Mouse (Mus musculus): ENCODE results near the gene Mob2. TPM values are rescaled to one million over a fixed set of nuclear protein-coding genes. Genes with fewer than 3 reads are reported as not detected.
A peak's percentile ranks its signal among the peaks of the same experiment; 100 is the strongest.

Mob2 gene
- polyA plus RNA-seq, 1 experiment from 2014 or later = 66.1 TPM

DNA sequence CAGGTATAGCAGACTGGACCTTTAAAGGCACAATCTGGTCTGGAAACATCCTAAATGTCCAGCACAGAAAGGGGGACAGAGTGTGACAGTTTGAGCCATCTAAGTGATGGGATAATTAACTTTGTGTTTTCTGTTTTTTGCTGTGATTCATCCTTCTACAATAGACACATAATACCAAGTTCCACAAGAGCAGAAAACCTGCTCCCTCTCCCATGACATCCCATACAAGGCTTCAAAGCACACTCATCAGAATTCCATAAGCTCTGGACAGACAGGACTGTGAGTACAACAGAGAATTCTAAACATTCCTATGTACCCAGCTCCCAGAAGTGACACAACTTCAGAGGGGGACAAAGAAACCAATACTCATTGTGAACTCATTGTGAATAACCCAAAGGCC, 10.3 kb downstream of the Mob2 start:
- Histone ChIP-seq H3K36me3 (replicated peaks) (peaks cover 57% of the 10 kb centered on the region), H3K9me3 (replicated peaks) (no peaks in the 10 kb centered on the region), H3K4me2 (no peak overlapping the region), H3K4me1 (replicated peaks) (peaks cover 7% of the 10 kb centered on the region; the same call in 1 of the 2 replicates), H3K4me3 (replicated peaks) (no peak overlapping the region), H3K9ac (no peak overlapping the region), H3K27me3 (no peaks in the 10 kb centered on the region), H3K27ac (replicated peaks) (no peak overlapping the region)
- ATAC-seq (ENCODE audit: insufficient read depth) = no peak

DNA sequence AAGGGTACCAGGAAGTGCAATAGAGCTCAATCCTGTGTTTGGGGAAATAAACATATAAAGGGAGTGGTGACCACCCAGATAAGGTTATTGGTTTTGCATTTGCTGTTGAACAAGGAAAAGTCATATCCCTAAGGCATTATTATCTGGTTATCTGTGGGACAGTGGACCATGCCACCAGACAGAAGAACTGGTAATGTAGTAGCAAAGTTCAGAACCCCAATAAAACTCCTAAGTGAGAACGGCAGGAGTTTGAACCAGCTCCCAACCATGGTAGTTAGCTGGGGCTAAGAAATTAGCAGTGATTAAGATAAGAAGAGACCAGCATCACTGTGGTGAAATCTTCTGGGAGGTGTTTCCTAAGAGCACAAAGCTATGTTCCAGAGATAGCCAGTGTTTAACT, 14.9 kb downstream of the Mob2 start:
- H3K4me3 ChIP-seq (replicated peaks) = no peak overlapping the region
- no peak for ATAC-seq (ENCODE audit: insufficient read depth)
- H3K4me2 ChIP-seq = no peak overlapping the region
- H3K9me3 ChIP-seq (replicated peaks) = no peaks in the 10 kb centered on the region
- WGBS (ENCODE audit: insufficient replicate concordance) = 50% methylated on average over 1 of the region's 1 CpGs
- no peak overlapping the region for H3K9ac ChIP-seq
- no peaks in the 10 kb centered on the region for H3K27me3 ChIP-seq
- H3K36me3 ChIP-seq (replicated peaks) = peaks cover 27% of the 10 kb centered on the region
- H3K27ac ChIP-seq (replicated peaks) = no peak overlapping the region
- peaks cover 11% of the 10 kb centered on the region for H3K4me1 ChIP-seq (replicated peaks)

DNA sequence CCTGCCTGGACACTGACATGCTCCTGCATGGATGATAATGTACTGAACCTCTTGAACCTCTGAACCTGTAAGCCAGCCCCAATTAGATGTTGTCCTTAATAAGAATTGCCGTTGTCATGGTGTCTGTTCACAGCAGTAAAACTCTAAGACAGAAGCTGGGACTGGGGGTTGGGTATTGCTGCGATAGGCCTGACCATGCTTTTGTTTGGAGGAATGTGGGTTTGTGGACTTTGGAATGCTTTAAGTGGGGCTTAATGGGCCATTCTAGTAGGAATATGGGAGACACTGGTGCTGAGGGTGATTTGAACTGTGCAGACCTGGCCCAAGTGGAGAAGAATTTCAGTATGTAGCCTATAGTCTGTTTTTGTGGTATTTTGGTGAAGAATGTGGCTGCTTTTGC, 15.5 kb downstream of the Mob2 start:
- Histone ChIP-seq H3K27ac (replicated peaks) (no peak overlapping the region), H3K4me3 (replicated peaks) (no peak overlapping the region), H3K4me1 (replicated peaks) (peaks cover 11% of the 10 kb centered on the region), H3K36me3 (replicated peaks) (peaks cover 27% of the 10 kb centered on the region), H3K27me3 (no peaks in the 10 kb centered on the region), H3K9ac (no peak overlapping the region), H3K9me3 (replicated peaks) (no peaks in the 10 kb centered on the region), H3K4me2 (no peak overlapping the region)
- ATAC-seq (ENCODE audit: insufficient read depth) = no peak
- 81% methylated on average over 2 of the region's 2 CpGs for WGBS (ENCODE audit: insufficient replicate concordance)

DNA sequence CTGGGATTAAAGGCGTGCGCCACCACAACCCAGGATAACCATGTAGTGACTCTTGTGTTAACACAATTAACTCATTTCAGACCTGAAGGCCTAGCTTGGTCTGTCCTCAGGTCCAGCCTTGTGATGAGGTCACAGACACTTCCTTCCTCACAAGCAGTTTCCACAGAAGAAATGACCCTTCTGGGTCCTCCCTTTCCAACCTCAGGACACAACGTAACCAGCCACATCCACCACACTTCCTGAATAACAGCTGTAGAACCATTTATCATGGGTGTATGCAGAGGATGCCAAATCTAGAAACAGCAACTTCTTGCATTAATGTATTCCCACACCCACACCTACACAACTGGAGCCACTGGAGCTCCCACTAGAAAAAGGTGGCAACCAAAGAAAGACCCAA, 20.1 kb downstream of the Mob2 start:
- 69% methylated on average over 3 of the region's 3 CpGs for WGBS (ENCODE audit: insufficient replicate concordance)
- Histone ChIP-seq H3K4me2 (no peak overlapping the region), H3K27me3 (no peaks in the 10 kb centered on the region), H3K36me3 (replicated peaks) (0 out of 2 replicates have a peak, but pooled peaks cover 6% of the 10 kb centered on the region), H3K4me3 (replicated peaks) (no peak overlapping the region), H3K9ac (no peak overlapping the region), H3K9me3 (replicated peaks) (no peaks in the 10 kb centered on the region), H3K27ac (replicated peaks) (no peak overlapping the region), H3K4me1 (replicated peaks) (peaks cover 10% of the 10 kb centered on the region)
- ATAC-seq (ENCODE audit: insufficient read depth) = no peak

DNA sequence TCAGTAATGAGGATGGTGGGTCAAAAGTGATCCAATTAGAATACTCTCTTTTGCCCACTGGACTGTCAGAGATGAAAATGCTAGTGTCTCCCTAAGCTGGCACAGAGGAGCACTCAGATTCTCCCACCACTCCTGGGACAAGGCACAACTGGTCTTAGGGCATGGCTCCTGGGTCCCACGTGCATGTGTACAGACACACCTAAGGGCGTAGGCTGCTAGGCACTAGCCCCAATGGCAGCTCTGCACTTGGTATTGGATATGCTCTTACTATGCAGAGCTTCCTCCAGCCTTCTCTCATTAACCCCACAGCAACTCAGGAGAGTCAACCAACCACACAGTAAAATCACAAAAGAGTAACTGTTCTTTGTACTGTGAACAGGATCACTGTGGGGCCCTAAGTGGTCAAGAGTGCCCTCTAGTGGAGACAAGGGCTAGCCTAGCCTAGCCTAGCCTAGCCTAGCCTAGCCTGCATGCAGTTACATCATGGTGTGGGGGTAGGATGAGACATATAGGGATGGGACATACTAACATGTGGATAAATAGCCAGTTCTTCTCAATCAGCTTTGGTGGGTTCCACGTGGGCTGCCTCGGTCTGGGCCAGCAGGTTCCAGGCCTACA, 23.2 kb downstream of the Mob2 start:
- H3K9me3 ChIP-seq (replicated peaks) = no peaks in the 10 kb centered on the region
- H3K4me1 ChIP-seq (replicated peaks) = peaks cover 23% of the 10 kb centered on the region
- H3K36me3 ChIP-seq (replicated peaks) = 0 out of 2 replicates have a peak, but pooled peaks cover 3% of the 10 kb centered on the region
- H3K9ac ChIP-seq = no peak overlapping the region
- no peaks in the 10 kb centered on the region for H3K27me3 ChIP-seq
- no peak overlapping the region for H3K27ac ChIP-seq (replicated peaks)
- 65% methylated on average over 4 of the region's 4 CpGs for WGBS (ENCODE audit: insufficient replicate concordance)
- H3K4me2 ChIP-seq = no peak overlapping the region
- no peak overlapping the region for H3K4me3 ChIP-seq (replicated peaks)
- peak; percentile 63 for ATAC-seq (ENCODE audit: insufficient read depth)

DNA sequence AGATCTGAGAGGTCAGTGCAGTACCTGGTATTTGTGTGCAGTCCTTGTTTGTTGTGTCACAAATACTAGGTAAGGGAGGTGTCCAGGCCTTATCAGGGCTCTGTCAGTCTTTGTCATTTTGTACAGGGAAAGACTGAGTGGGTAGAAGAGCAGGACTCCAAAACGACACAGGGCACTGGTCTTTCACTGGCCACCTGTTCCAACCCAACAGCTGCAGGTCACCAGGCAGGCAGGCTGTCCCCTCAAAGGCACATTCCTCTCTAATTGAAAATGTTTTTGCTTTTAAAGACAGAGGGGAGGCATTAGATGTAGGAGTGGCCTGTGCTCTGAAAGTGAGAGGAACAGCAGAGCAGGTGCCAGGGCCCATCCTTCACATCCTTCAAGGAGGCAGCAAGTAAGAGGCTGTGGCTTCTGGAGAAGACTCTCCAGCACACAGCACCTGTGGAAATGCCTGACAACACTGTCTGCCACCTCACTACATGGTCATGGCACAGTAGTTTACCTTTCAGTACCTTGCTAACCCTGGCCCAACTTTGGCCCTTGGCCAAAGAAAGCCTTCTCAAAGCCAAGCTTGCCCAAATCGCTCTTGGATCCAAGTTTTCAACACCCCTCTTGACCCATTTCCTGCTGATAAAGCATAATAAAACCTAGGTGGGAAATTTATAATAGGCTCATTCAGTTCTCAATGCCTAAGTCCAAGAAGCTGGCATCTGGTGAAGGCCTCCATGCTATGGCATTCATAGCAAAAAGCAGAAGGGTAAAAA, 25.6 kb downstream of the Mob2 start:
- no peak for ATAC-seq (ENCODE audit: insufficient read depth)
- Histone ChIP-seq H3K4me2 (no peak overlapping the region), H3K27me3 (no peaks in the 10 kb centered on the region), H3K36me3 (replicated peaks) (no peaks in the 10 kb centered on the region), H3K4me3 (replicated peaks) (no peak overlapping the region), H3K27ac (replicated peaks) (no peak overlapping the region), H3K9me3 (replicated peaks) (no peaks in the 10 kb centered on the region), H3K4me1 (replicated peaks) (peaks cover 19% of the 10 kb centered on the region), H3K9ac (no peak overlapping the region)
- 59% methylated on average over 2 of the region's 2 CpGs for WGBS (ENCODE audit: insufficient replicate concordance)

DNA sequence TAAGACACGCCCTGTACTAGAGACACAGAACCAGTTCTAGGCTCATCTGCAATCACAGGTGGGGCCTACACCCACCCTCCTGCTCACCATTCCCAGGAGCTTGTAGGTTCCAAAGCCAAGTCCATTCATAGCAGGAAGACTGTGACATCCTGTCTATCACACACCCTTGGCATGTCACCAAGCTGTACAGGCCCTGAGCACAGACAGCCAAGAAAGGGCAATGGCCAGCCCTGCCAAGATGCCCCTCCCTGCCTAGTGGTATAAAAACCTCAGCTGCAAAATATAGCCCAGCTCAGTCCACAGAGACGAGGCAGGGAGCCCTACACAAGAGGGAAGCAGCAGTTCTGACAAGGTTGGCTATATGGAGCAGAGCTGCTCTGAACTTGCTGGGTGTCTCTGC, 26.7 kb downstream of the Mob2 start:
- Histone ChIP-seq H3K36me3 (replicated peaks) (no peaks in the 10 kb centered on the region), H3K4me3 (replicated peaks) (no peak overlapping the region), H3K4me1 (replicated peaks) (peaks cover 19% of the 10 kb centered on the region; the same call in 1 of the 2 replicates), H3K27ac (replicated peaks) (no peak overlapping the region), H3K4me2 (no peak overlapping the region), H3K9ac (no peak overlapping the region), H3K9me3 (replicated peaks) (no peaks in the 10 kb centered on the region), H3K27me3 (no peaks in the 10 kb centered on the region)
- WGBS (ENCODE audit: insufficient replicate concordance) = 63% methylated on average over 2 of the region's 2 CpGs
- ATAC-seq (ENCODE audit: insufficient read depth) = no peak

DNA sequence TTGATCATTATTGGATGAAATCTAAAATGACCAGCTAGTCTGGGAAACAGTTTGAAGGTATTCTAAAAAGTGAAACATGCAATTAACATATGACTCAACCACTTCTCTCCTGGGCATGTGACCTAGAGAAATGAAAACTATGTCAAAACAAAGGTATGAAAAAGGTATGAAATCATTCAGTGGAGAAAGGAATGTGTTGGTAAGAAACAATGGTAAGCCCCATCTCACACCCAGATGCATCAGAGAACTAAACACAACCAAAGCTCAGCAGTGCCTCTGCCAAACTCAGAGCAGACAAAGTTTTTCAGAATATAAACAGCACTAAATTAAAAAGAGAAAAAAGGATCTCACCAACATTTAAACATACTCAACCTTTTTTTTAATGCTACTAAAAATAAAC, 30.8 kb downstream of the Mob2 start:
- no peak for ATAC-seq (ENCODE audit: insufficient read depth)
- Histone ChIP-seq H3K36me3 (replicated peaks) (no peaks in the 10 kb centered on the region), H3K4me2 (no peak overlapping the region), H3K9me3 (replicated peaks) (no peaks in the 10 kb centered on the region), H3K27me3 (no peaks in the 10 kb centered on the region), H3K4me3 (replicated peaks) (no peak overlapping the region), H3K9ac (no peak overlapping the region), H3K4me1 (replicated peaks) (peaks cover 30% of the 10 kb centered on the region), H3K27ac (replicated peaks) (no peak overlapping the region)

DNA sequence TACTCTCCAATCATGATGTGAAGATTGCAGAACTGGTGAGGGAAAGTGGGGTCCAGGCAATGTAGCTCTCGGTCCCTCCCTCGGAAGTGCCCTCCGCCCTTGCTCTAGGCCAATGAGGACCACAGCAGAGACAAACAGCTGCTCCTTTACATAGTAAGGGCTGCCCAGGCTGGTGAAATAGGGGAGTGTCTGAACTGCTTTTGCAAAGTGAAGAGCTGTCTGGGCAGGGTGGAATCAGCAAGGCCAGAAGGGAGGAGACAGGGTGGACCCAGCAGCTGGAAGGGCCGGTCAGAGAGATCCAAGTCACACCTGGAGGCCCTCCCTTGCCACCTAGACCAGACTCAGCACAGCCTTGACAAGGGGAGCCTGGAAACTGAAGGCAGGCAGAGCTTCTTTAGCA, 34.9 kb downstream of the Mob2 start:
- H3K4me3 ChIP-seq (replicated peaks) = peak overlapping the region; percentile 39
- peak overlapping the region; percentile 35; the same call in 1 of the 2 replicates for H3K9ac ChIP-seq
- peaks cover 42% of the 10 kb centered on the region for H3K4me1 ChIP-seq (replicated peaks)
- peak overlapping the region; percentile 76 for H3K27ac ChIP-seq (replicated peaks)
- H3K36me3 ChIP-seq (replicated peaks) = peaks cover 3% of the 10 kb centered on the region; the same call in 1 of the 2 replicates
- no peaks in the 10 kb centered on the region for H3K9me3 ChIP-seq (replicated peaks)
- 77% methylated on average over 4 of the region's 4 CpGs for WGBS (ENCODE audit: insufficient replicate concordance)
- H3K4me2 ChIP-seq = peak overlapping the region; percentile 49
- H3K27me3 ChIP-seq = no peaks in the 10 kb centered on the region
- ATAC-seq (ENCODE audit: insufficient read depth) = peak; percentile 93

DNA sequence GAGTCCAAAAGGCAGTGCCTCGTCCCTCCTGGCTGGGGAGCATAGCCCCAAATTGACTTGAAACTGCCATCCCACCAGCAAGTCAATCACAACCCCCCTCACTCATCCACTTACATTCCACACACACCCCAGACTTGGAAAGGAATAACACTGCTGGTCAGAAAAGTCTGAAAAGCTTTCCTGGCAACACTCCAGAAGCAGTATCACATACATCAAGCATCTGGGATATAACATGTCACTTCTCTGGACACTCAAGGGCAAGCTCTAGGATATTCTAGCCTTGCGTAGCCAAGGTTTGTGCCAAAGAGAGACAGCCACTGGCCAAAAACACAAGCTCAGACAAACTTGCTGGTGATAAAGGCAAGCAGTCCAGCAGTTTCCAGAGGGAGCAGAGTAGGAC, 35.7 kb downstream of the Mob2 start:
- Histone ChIP-seq H3K27ac (replicated peaks) (peak overlapping the region; percentile 76), H3K4me1 (replicated peaks) (peaks cover 49% of the 10 kb centered on the region), H3K4me2 (peak overlapping the region; percentile 49; the same call in 1 of the 2 replicates), H3K9me3 (replicated peaks) (no peaks in the 10 kb centered on the region), H3K4me3 (replicated peaks) (peak overlapping the region; percentile 39), H3K27me3 (no peaks in the 10 kb centered on the region), H3K9ac (peak overlapping the region; percentile 19; the same call in 1 of the 2 replicates), H3K36me3 (replicated peaks) (peaks cover 3% of the 10 kb centered on the region; the same call in 1 of the 2 replicates)
- ATAC-seq (ENCODE audit: insufficient read depth) = no peak
- 89% methylated on average over 2 of the region's 2 CpGs for WGBS (ENCODE audit: insufficient replicate concordance)

DNA sequence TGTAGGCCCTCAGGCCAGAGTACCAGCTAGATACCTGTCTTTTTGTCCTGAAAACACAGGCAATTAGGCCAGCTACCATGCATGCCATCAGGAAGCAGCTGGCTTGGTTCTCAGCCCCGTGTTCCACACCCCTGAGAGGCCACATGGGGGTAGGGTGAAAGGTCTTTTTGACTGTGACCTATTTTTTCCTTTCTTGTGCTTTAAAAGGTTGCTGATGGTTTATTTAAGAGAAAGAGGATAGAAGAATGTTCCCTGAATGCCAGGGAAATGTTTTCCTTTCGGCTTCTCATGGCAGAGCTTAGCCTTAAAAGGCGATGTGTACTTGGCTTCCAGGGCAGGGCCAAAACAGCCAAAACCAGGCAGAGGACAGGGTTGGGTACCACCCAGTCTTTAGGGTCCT, 40.0 kb downstream of the Mob2 start:
- Histone ChIP-seq H3K27me3 (no peaks in the 10 kb centered on the region), H3K4me3 (replicated peaks) (no peak overlapping the region), H3K4me2 (no peak overlapping the region), H3K9me3 (replicated peaks) (no peaks in the 10 kb centered on the region), H3K4me1 (replicated peaks) (peaks cover 45% of the 10 kb centered on the region), H3K36me3 (replicated peaks) (peaks cover 13% of the 10 kb centered on the region), H3K27ac (replicated peaks) (no peak overlapping the region), H3K9ac (no peak overlapping the region)
- ATAC-seq (ENCODE audit: insufficient read depth) = no peak
- WGBS (ENCODE audit: insufficient replicate concordance) = 56% methylated on average over 3 of the region's 3 CpGs
